Mouse (Mus musculus) embryonic facial prominence, embryonic 14.5 days (tissue): ENCODE measurements around the gene Gns. TPM values are rescaled to one million over a fixed set of nuclear protein-coding genes. Genes with fewer than 3 reads are reported as not detected.

Experiments used
- ATAC-seq: fragments of 200-750 bp; cut with Nextera tagmentation; 2 replicates; pipeline ENCODE4 v1.8.0; 2017; ENCODE audit warnings: low read depth, moderate number of reproducible peaks, moderate TSS enrichment
- DNase-seq: peaks from one replicate; pipeline ENCODE4 v3.0.0-alpha.2; 2015; ENCODE audit warnings: low spot score
- H3K27ac ChIP-seq: fragments of 300-500 bp; sonication (generic); replicated peaks from 2 replicates; pipeline ENCODE4 v1.5.1; 2014; ENCODE audit warnings: low read depth, mild to moderate bottlenecking, low read length, moderate library complexity
- H3K27me3 ChIP-seq: fragments of 300-500 bp; sonication (generic); replicated peaks from 2 replicates; pipeline ENCODE4 v1.6.1; 2014; ENCODE audit warnings: low read length; ENCODE audit not compliant: control insufficient read depth, insufficient read depth
- H3K36me3 ChIP-seq: fragments of 300-500 bp; sonication (generic); 2 replicates; pipeline ENCODE4 v1.6.1; 2014; ENCODE audit warnings: low read length, mixed read lengths; ENCODE audit not compliant: control insufficient read depth, insufficient read depth
- H3K4me1 ChIP-seq: fragments of 300-500 bp; sonication (generic); 2 replicates; pipeline ENCODE4 v1.6.1; 2014; ENCODE audit warnings: antibody characterized with exemption, low read length; ENCODE audit not compliant: control insufficient read depth, insufficient read depth
- H3K4me2 ChIP-seq: fragments of 300-500 bp; sonication (generic); 2 replicates; pipeline ENCODE4 v1.6.1; 2014; ENCODE audit warnings: low read depth, mild to moderate bottlenecking, low read length, moderate library complexity, mixed read lengths
- H3K4me3 ChIP-seq: fragments of 300-500 bp; sonication (generic); 2 replicates; pipeline ENCODE4 v1.5.1; 2014; ENCODE audit warnings: low read depth, mild to moderate bottlenecking, low read length
- H3K9ac ChIP-seq: fragments of 300-500 bp; sonication (generic); 2 replicates; pipeline ENCODE4 v1.6.1; 2014; ENCODE audit warnings: low read depth, mild to moderate bottlenecking, low read length, moderate library complexity, mixed read lengths
- H3K9me3 ChIP-seq: fragments of 300-500 bp; sonication (generic); 2 replicates; pipeline ENCODE4 v1.6.1; 2016; ENCODE audit warnings: low read length; ENCODE audit not compliant: control insufficient read depth
- WGBS: fragments of 180-500 bp; shearing (Covaris S2); extraction: QIAGEN DNeasy Blood & Tissue Kit; methylation state at CpG from one replicate; pipeline ENCODE4 v1.1.7; 2014; 5-methylcytosine and 5-hydroxymethylcytosine counted together
- polyA plus RNA-seq: library from polyadenylated mRNA; unstranded; fragments of >200 nt; fragmentation: Nextera tagmentation; extraction: Ambion mirVana; gene quantifications from 2 replicates; pipeline ENCODE4 v1.2.1, GENCODE M21; 2014

Gns gene
- polyA plus RNA-seq, 1 experiment from 2014 or later = 58.8 TPM

GRCm38 (mm10) chr10:121445808-121446207 lies 80.9 kb downstream of the Gns start:
- Histone ChIP-seq H3K9me3 (no peaks in the 10 kb centered on the region), H3K4me2 (no peak overlapping the region), H3K36me3 (no peaks in the 10 kb centered on the region), H3K27me3 (no peaks in the 10 kb centered on the region), H3K4me1 (peaks cover 4% of the 10 kb centered on the region; the same call in 1 of the 2 replicates), H3K9ac (no peak overlapping the region), H3K27ac (no peak overlapping the region), H3K4me3 (no peak overlapping the region)
- WGBS = 88% methylated on average over 8 of the region's 8 CpGs
- ATAC-seq (no peak), DNase-seq (no peak)

Other genes with a start within 250 kb of the Gns start
- 2.2 and 3.6 TPM in 2 replicates for gene Tbc1d30, start 13.8 kb upstream of the Gns start, polyA plus RNA-seq
- 23.6 and 27.0 TPM in 2 replicates for gene Rassf3, start 111.3 kb downstream of the Gns start, polyA plus RNA-seq
- gene Tbk1, start 221.7 kb downstream of the Gns start, polyA plus RNA-seq = 28.6 and 32.4 TPM in 2 replicates